Mouse (Mus musculus) leukemia stem cell, adult 10-12 weeks (primary cell): ENCODE measurements around the gene Synj2bp. TPM values are rescaled to one million over a fixed set of nuclear protein-coding genes. Genes with fewer than 3 reads are reported as not detected.

Source experiments
- polyA plus RNA-seq: library from polyadenylated mRNA; stranded (reverse); fragments of >175 nt; gene quantifications from 2 replicates; pipeline ENCODE4 v1.2.3, GENCODE M21; 2012; ENCODE audit warnings: low replicate concordance

Gene Synj2bp
- polyA plus RNA-seq, result 1.6 and 2.5 TPM in 2 replicates

DNA sequence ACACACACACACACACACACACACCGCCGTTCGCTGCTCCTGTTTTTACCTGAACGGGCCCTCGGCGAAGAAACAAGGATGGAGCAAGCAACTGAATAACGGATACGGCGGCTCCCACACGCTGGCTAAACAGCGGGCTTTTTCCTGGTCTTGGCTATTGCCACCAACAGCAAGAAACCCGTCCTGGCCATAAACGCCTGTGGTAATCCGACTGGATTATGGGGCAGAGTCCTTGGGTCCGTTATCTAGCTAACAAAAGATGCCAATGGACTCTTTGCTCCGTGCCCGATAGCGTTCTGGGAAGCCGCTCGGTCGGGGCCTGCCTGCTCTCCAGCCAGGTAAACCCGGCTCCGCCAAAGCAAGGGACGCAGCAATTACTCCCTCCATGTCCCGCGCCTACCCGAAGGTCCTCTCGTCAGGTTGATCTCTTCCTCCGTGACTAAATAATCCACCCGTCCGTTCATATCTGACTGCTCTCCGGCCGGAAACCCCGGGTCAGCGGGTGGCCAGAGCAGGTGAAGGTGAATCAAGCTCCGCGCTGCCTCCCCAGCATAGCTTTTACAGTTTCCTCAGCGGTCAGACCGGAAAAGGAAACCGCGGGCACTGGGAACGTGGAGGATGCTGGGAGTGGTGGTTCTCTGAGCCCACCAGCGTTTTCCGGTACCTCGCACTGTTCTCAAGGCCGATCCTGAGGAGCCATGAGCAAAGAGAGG lies at the start of gene Synj2bp, which contains the start of gene Gm20498:
Gene Synj2bp, minus strand, starts transcription at position 596 of the 713 bp plus-strand sequence.
Gene Gm20498, minus strand, starts transcription at position 590 of the 713 bp plus-strand sequence.

GRCm38 (mm10) chr12:81568374-81568773 lies 35.7 kb upstream of the Synj2bp start, which contains the start of gene Adam21:
Gene Adam21 (minus strand): TSS chr12:81568474.

DNA sequence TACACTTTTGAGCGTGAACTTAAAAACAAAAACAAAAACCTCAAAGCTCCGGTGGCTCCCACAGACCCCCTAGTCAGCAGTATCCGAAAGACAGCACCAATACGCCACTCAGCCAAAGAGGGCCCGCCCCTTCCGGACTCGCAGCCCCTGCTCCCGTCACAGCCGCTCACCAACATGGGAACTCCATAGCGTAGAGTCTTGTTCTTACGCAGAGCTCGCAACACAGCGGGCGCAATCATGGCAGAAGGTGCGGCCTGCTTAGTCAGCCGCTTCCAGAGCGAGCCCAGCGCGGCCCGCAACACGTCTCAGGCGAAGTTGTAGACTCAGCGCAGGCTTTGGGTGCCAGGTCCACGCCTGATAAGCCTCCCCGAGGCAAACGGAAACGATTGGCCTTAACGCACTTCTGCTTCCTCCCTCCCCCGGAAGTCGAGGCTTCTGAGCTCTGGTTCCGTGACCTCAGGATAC lies 48.0 kb downstream of the Synj2bp start, which contains the start of gene Cox16:
Gene Cox16, minus strand, starts transcription at position 401 of the 465 bp plus-strand sequence.

Other genes with a start within 250 kb of the Synj2bp start
- gene Slc8a3, start 199.7 kb downstream of the Synj2bp start, polyA plus RNA-seq, result 0.07 TPM in 1 of 2 replicates, not detected in the other
- not detected in 2 replicates for gene Gm4787, start 153.4 kb downstream of the Synj2bp start, polyA plus RNA-seq
- gene Adam4, start 111.0 kb downstream of the Synj2bp start, polyA plus RNA-seq, result not detected in 2 replicates
- 0.53 and 40.0 TPM in 2 replicates for gene Cox16, start 47.8 kb downstream of the Synj2bp start, polyA plus RNA-seq
- 1.0 and 32.4 TPM in 2 replicates for gene Gm20498, start within 50 bp of the Synj2bp start, polyA plus RNA-seq
- gene Adam21, start 35.6 kb upstream of the Synj2bp start, polyA plus RNA-seq, result not detected in 2 replicates
- 3.8 TPM in 1 of 2 replicates, not detected in the other for gene Med6, start 62.1 kb upstream of the Synj2bp start, polyA plus RNA-seq
- gene Ttc9, start 98.3 kb upstream of the Synj2bp start, polyA plus RNA-seq, result 0.14 TPM in 1 of 2 replicates, not detected in the other
- 1.1 and 1.6 TPM in 2 replicates for gene Map3k9, start 248.3 kb upstream of the Synj2bp start, polyA plus RNA-seq